Mouse (Mus musculus) kidney, adult 11 months (tissue): Measurements from ENCODE around the gene Lurap1.

Source experiments
- DNase-seq: peaks from one replicate; pipeline ENCODE4 v3.0.0; 2022

Lurap1 gene

DNA sequence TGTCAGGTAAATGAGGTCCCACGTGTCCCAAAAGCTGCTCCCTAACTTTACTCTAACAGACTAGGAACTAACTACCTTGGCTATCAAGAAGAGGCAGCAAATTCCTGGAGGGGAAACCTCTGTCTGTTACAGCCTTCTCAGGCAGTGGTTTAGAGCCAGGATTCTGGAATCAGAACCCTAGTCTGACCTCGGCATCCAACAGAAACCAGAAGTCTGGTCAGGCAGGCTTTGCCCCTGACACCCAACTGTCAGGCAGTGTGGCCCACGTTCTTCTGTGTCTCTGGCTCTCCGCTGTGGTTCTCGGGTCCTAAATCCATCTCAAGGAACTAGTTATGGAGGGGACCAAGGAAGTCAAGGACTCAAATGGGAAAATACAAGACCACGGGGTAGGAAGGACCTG is at the start of gene Lurap1:
Gene Lurap1, minus strand, starts transcription at position 101 of the 400 bp plus-strand sequence.
- no peak for DNase-seq

DNA sequence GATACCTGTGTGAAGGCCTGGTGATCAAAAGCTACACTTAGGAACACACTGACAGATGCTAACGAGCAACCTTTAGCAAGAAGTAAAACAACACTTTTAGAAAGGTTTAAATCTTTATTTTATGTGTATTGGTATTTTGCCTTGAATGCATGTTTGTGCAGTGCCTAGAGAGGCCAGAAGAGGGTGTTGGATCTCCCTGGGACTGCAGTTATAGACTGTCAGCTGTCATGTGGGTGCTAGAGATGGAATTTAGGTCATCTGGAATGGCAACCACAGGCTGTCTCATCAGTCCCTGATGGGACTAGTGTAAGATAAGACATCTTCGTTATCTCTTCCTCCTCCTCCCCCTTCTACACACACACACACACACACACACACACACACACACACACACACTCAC is 47.3 kb upstream of the Lurap1 start:
- no peak for DNase-seq

DNA sequence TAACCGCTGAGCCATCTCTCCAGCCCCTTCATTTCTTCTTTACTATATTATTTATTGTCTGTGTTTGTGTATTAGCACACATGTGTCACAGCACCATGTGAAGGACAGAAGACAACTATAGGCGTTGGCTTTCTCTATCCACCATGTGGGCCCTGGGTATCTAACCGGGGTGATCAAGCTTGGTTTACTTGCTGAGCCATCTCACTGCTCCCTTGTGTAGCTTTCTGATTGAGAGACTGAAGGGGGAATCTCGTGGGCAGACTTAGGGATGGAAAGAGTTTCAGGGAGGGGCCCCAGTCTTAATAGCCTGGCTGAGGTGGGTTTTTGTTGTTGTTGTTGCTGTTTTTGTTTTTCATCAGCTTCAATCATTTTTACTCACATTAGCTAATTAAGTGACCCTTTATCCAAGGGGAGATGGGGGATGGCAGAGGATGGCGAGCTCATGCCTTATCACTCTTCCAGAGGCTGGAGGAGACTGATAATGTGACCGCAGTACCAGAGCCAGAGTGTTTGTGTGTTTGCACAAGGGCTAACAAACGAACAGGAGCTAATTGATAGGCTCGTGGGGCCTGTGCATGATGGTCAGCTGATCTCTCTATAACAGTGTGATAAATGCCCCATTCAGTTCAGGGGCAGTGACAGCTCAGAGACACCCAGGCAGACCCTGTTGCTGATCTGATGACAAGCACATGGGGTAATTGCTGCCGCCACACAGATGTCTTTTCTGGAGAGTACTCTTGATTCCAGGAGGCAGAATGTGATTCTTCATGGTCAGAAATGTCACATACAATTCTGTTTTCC is 42.6 kb upstream of the Lurap1 start:
- no peak for DNase-seq

DNA sequence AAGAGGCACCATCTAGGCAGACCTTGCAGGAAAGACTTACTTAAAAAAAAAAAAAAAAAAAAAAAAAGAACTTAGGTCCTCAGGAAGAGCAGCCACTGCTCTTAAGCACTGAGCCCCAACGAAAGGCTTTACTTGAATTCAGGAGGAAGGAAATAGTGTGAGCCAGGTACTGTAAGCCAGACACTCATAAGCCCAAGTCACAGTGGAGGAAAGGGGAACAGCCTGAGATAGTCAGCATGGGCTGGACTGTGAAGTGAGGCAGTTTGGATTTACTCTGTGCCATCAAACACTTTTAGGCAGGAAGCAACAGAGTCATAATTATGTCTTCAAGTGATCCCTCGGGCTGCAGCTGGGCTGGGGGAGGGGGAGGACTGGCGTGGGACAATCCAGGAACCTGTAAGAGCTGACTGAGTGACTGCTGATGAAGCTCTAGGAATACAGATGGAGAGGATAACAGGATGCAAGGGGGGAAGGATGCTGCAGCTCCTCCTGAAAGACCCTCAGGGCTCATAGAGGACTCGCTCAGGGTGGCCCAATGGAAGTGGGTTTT is 41.2 kb upstream of the Lurap1 start:
- DNase-seq: no peak

DNA sequence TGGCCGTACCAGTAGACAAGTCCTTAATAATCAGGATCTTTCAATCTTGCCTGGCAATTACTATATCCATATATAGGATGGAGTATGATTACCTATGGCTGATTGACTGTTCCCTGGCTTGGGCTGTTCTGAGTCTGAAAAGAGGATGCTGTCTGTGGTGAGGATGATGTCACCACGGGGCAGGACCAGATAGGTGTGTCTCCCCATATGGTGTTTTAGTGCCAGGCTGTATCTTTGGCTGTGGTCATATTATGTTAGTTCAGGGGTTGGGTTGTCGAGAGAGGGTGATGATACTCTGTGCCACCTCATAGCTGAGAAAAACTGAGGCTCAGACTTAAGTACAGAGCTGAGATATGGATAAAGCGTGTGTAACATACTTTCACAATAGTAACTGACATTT is 33.9 kb upstream of the Lurap1 start:
- no peak for DNase-seq

DNA sequence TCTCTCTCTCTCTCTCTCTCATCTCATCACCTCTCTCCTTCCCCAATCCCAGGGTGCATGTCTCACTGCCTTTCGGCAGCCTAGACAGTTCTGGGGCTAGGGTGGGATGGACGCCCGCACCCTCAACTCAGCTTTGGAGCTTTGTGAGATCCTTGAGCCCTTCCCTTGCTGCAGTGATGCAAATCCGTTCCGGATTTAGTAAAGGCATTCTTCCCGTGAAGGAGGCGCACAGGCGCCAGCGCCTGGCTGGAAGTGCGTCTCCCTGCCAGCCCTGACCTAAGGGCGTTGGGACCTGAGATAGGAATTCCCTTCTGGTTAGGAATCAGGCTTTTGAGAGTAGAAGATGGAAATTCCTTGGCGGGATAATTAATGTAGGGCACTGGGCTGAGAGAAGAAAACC is 31.6 kb upstream of the Lurap1 start:
- DNase-seq: no peak

DNA sequence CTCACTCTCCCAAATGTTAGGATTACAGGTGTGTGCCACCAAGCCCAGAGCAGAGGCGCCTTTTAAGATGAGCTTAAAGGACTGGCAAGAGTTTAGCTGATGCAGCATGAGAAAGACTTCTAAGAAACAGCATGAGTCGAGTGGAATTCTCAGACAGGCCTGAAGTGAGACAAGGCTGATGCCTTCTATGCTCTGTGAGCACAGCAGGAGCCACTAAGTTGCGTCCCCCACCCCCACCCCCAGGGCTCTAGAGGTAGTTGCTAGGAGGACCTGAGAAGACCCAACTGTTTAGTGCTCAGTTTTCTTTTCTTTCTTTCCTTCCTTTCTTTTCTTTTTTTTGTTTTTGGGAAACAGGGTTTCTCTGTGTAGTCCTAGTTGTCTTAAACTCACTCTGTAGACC is 30.9 kb upstream of the Lurap1 start:
- no peak for DNase-seq

DNA sequence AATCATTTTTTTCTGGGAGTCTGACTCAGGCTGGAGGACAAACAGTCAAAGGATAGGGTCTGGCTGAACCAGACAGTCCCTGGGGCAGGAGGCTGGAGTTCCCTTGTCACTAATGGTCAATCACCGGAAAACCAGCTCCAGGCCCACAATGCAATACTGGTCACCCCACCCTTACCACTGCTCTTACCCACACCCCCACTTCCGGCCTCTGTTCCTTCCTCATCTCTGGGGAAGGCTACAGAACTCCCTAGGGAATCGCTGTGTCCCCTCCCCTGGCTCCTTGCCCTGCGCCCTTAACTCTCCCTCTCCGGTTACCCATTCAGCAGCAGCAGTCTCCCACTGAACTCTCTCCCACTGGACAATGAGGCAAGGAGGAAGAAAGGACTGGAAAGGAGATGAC is 26.0 kb upstream of the Lurap1 start:
- DNase-seq: peak; percentile 87

DNA sequence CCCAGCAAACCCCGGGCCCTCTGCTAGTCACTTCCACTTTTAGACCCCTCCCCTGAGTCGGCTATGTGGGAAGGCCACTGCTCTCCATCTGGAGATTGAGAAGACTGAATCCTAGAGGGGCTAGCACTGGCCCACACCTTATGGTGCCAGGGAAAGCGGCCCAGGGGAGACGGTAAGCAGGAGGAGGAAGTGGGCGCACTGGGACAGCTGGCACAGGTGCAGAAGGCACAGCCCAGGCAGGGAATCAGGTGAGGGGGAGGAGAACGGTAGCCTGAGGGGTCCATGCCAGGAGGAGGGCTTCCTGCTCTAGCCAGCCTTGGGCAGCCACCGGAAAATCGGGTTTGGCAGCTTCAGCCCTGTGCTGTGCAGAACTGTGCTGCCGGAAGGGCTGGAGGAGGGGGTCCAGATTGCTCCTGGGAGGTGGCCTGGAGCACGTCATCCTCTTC is 25.4 kb upstream of the Lurap1 start:
- DNase-seq: peak; percentile 89

DNA sequence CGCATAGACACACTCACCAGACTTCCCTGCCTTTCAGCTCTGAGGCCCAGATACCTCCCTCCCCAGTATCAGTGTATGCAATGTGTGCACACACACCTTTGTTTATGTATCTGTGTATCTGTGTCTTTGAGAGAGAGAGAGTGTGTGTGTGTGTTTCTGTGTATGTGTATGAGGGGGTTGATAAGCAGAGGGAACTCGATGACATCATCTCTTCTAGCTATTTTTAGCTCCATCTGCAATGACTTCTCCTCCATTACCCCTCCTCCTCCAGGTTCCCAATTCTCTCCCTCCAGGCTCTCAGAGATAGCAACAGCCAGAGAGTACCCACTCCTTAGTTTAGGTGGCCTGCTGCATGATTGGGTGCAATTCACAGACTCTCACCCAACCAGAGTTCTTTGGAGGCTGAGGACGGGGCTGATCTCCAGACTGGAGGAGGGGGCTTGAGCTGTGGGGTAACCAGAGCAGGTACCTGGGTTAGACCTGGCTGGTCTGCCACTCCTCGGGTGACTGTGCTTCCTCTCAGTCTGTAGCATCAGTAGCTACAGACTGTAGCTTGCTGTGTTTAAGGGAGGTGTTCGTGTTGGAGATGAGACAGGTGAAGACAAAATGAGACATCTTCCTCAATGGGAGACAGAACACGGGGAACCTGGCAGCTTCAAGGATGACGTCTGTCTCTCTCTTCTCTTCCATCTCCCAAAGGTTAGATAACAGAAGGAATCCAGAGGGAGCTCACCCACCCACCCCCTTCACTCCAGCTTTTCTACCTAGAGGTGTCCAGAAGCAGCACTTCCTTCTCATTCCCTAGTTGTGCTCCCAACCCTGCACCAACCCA is 24.8 kb upstream of the Lurap1 start:
- DNase-seq: no peak

DNA sequence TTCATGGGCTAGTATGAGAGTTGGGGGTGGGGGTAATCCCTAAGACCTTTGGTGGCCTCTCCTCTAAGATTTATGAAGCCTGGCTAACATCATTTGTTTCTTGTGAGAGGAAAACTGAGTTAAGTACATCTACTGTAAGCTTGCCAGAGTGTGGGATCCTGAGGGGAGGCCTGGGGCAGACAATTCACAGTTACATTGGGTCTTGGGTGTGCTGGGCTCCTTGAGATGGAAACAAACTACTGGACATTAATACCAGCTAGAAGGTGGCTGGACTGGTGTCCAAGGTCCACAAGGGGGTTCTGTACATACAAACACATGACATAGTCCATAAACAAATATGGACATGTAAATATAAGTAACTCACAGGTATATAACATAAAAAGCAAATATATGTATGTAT is 24.0 kb upstream of the Lurap1 start:
- DNase-seq: no peak

DNA sequence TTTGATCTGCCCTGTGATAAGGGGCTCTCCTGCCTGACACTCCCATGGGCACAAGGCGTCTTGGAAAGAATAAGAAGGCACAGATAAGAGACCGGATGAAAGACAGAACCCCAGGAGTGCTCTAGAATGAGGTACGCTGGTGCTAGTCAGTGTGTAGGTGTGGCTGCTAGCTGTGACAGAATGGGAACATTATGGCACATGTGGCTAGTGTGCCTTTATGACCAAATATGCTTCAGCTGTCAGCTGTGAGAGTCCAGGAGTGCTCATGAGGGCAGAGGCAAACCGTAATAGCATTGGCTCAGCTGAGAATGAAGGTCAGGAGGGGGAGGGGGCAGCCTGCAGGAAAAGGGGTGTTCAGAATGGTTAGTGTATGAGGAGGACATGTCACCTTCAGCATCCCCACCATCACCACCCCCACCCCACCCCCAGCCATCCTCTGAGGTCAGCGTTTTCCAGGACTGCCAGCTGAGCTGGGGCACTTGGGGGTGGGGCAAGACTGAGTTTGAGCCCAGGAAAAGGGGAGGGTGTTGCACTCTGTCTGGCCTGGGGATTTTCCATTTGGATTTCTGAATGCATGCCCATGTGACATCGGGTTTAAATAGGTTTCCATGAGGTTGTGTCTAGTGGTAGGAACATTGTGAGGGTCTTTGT is 23.5 kb upstream of the Lurap1 start:
- peak; percentile 86 for DNase-seq

DNA sequence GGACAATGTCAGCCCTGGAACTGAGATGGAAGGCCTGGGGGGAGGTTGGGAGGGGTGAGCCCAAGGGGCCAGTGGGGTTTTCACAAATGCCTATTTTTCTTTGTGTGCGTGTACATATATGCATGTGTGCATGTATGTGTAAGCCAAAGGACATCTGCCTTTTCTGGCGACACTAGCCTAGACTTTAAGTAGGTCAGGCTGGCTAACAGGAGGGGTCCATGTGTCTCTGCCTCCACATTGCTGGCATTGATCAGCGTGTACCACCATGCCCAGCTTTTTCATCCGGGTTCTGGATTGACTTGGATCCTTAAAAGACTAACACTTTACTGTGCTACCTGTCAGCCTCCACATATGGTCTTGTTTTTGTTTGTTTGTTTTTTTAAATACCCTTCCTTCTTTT is 22.6 kb upstream of the Lurap1 start:
- DNase-seq: no peak

DNA sequence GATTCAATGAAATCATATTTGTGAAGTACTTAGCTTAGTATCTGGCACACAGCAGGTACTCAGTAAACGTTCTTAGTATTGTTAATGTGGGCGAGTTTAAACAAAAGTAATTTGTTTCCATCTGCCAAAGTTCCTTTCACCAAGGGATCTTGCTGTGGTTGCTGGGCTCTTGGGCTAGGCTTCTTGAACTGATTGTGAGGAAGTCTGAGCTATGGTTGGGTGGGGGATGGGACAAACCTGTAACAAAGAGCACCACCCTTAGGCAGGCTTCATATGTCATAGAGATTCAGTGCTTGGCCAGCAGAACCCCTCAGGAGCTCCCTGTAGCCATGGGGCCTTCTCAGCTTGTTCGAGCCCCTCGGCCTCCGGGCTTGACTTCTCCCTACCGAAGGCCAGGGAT is 21.9 kb upstream of the Lurap1 start, which contains the start of the genes 1700042G07Rik and Gm49337:
Gene 1700042G07Rik, plus strand, starts transcription at position 301 of the 400 bp plus-strand sequence.
Gene Gm49337, plus strand, starts transcription at position 313 of the 400 bp plus-strand sequence.
- DNase-seq: no peak

DNA sequence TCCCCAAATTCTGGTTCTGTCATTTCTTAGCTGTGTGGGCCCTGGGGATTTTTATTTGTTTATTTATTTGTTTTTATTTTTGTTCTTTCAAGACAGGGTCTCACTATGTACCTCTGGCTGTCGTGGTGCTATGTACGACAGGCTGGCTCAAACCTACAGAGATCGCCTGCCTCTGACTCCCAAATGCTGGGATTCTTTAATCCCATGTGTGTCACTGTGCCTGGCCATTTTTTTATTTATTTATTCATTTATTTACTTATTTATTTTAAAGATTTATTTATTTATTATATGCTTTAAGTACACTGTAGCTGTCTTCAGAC is 18.2 kb upstream of the Lurap1 start:
- DNase-seq: no peak

DNA sequence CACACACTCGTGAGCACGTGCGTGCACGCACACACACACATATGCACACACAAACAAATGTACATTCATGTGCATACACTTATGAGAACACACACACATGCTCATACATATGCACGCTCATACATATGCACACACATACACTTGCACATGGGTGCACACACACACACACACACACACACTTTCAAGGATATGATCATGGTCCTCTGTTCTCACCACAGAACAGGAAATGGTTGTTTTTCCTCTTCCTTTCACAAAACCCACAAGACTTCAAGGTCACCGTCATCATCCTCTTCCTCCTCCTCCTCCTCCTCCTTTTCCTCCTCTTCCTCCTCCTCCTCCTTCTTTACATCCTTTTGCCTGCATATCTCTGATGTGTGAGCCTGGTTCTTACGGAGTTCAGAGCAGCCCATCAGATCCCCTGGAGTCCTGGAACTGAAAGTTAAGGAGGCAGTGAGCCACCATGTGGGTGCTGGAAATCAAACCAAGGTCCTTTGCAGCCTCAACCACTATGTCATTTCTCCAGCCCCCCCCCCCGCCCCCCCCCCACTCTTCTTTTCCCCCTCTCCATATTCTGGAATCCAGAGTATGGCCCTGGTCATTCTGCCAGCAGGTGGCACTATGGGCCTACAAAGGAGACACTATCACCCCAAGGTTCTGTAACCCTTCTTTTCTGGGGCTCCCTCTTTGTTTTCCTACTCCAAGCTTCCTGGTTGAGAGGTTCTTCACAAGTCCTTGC is 17.6 kb upstream of the Lurap1 start:
- peak; percentile 48 for DNase-seq

DNA sequence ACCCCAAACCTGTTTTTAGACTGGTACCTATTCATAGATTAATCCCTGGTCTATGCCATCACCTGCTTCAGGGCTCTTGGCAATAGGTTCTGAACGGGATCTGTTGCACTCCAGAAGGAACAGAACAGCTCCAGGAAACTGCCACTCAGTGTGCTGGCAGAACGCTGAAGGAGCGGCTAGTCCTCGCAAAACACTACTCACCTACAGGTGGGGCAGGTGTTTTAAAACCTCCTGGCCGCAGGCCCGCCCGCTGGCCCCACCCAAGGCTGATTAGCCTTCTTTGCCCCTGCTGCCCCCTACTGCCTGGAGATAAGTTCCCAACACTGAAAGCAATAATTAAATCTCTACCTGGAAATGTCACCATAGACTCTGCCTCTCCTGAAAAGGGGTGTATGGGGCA is 16.3 kb upstream of the Lurap1 start, which contains the start of gene Tspan1:
Gene Tspan1, minus strand, starts transcription at position 198 of the 400 bp plus-strand sequence.
- peak; percentile 62 for DNase-seq

DNA sequence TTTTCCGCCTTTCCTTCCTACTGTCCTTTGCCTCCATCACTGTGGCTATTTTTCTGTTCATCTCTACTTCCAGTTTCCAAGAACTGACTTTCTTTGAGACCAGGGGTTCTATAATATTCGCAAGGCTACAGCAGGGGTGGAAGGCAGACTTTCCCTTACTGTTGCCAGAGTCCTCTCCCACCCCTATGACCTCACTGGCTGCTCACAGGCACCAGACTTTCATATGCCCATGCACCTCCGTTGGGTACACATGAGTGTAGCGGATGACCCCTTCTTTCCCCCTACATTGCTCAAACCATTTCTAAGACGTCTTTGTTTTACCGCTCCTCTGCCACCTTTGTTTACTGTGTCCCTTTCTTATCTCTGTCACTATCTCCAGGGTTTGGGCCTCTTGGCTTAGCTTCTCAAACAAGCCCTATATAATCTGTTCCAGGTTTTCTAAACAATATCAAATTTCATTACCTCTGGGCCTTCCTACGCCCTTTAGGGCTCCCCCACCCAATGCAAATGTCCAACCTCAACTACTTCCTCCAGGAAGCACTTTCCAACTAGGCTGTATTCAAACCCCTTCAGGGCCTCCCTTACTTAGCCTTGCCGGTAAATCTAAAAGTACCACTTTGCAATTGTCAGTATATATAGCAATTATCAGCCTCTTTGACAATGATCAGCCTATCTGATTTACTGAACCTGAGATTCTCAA is 14.7 kb upstream of the Lurap1 start:
- no peak for DNase-seq

DNA sequence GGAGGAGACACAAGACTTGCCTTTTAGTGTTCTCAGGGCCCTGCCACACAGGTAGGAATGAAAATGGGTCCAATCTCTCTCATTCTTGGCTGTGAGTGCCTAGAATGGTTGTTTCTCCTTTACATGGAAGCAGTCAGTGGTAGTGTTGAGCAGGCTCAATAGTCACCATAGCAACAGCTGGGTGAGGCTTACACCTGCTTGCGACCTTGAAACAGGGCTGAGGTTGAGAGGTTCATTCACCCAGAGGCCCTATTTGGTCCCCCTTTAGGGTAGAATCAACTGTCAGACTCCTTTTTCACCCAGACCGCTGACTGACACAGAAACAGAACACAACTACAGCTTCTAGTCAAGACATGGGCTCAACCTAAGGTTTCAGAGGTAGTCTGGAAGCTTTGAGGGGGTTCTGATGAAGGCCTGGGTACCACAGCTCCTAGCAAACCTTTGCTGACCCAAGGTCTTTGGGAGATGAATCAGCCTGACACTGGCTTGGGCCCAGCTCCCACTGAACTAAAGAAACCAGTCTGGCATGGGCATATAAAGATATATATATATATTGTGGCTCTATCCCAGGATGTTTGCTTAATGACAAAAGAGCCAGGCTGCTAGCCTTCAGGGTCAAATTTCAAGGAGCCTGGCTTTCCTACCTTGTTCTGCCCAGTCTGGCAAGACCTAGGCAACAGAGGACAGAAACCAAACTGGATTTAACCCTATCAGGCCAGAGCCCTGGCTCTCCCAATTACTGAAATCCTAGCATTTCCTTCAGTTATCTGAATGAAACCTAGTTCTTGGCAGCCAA is 13.8 kb upstream of the Lurap1 start:
- no peak for DNase-seq

DNA sequence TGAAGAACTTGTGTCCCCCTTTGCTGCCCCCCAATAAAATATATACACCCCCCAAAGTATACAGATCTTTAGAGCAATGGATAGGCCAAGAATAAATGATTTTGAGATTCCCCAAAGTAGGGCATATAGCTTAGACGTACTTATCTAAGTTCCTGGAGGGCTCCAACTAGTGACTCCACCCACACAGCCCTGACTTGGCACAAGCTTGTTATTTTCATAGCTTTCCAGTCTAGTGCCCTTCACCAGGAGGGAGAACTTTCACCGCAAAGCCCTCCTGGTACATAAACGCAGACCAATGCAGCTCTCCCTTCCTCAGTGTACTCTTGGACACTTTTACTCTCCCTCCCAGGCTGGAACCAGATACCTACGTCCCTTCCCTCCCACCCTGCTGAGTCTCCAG is 11.0 kb upstream of the Lurap1 start:
- peak; percentile 61 for DNase-seq

DNA sequence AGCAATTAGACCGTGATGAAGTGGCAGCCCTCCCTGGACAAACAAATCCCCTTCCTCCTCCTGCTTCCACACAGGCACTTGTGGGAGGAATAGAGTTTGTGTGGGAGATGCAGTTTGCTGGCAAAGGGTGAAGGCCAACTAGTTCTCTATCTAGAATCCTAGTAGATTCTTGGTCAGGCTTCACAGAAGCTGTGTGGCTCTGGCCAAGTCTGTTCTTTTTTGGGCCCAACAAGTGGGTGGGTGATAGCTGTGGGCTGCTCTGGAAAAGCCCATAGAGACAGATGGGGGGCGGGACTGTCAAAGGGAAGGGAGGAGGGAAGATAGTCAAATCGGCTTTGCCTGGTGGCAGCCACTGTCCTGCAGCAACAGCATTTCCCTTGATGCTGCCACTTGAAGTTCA is 9.6 kb upstream of the Lurap1 start:
- no peak for DNase-seq
